8 mouse cellular contexts compared by ENCODE assay signal in the genomic region with DNA sequence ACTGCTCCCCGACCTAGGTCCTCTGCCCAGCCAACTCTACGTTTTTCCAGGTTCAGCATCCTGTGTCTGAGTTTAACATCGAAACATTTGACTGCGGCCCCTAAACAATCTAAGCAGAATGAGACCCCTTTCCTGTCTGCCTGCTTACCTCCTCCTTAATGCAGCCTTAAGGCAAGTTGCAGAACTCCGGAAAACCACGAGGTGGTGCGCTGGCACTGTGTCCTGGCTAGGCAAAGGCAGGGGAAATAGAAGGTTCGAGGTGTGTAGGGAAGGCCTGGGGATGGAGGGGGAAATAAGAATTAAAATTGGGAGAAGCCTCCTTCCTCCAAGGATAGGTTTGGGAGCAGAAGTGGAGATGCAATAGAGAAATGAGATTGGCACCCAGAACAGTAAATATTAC. TPM values are rescaled to one million over a fixed set of nuclear protein-coding genes. Genes with fewer than 3 reads are reported as not detected.
A peak's percentile ranks its signal among the peaks of the same experiment; 100 is the strongest.
DNase-seq lines count a peak whose midpoint lies in the region; ATAC-seq lines count a peak whose summit lies in the region.

No protein-coding gene starts in this region.

- DNase-seq in B cell, adult 2 months, result peak; percentile 65 to 66
- DNase-seq in T-cell, adult 2 months (ENCODE audit: low spot score), result peak; percentile 28
- peak; percentile 78 for DNase-seq in embryo, embryonic 9.5 days (ENCODE audit: extremely low spot score)
- peak; percentile 81 to 88 for DNase-seq in heart, postnatal 14 days
- peak; percentile 45 for DNase-seq in layer of hippocampus, adult 9-11 months
- DNase-seq in lung, postnatal 36 days, result peak; percentile 82
- DNase-seq in right cerebral cortex, postnatal 36 days (ENCODE audit: low spot score in 2 of 2), result peak; percentile 52 to 63

- intact Hi-C loops in heart, postnatal 14 days (cut with DNase I), result loop anchor here (1.0 to 10.0 kb wide), 2 partner anchors 114 to 246 kb away; no protein-coding TSS in a partner anchor

- no peak for ATAC-seq in activated CD4-positive, CD25-positive, alpha-beta regulatory T cell, adult 4 months

RNA-seq across cellular contexts. Expression of gene Dlx3, which starts 1.4 kb away (rescaled TPM):
- total RNA-seq in heart, postnatal 14 days (2021), result not detected
- polyA plus RNA-seq in activated CD4-positive, CD25-positive, alpha-beta regulatory T cell, adult 4 months (2017; shearing (Covaris generic)), result not detected

RNA-seq across cellular contexts. Expression of gene Dlx4, which starts 27.6 kb away (rescaled TPM):
- under 1 TPM in 1 of 2 experiments, not detected in 1; 0.17 TPM for total RNA-seq in heart, postnatal 14 days (2021)
- not detected for polyA plus RNA-seq in activated CD4-positive, CD25-positive, alpha-beta regulatory T cell, adult 4 months (2017; shearing (Covaris generic))

RNA-seq across cellular contexts. Expression of gene Itga3, which starts 41.9 kb away (rescaled TPM):
- 10 to 100 TPM; 13.5 to 15.6 TPM for total RNA-seq in heart, postnatal 14 days (2021)
- under 1 TPM; 0.56 to 0.64 TPM for polyA plus RNA-seq in activated CD4-positive, CD25-positive, alpha-beta regulatory T cell, adult 4 months (2017; shearing (Covaris generic))

Comparison
In these comparisons a context has a peak if more than half of its experiments do, and no peak if none do; other contexts are left out.
1. DNase-seq: peak in every context shown above with its lines; median percentile 84 in heart, postnatal 14 days; 82 in lung, postnatal 36 days; 78 in embryo, embryonic 9.5 days; 66 in B cell, adult 2 months; 58 in right cerebral cortex, postnatal 36 days; 45 in layer of hippocampus, adult 9-11 months; 28 in T-cell, adult 2 months.